Mouse (Mus musculus): Measurements from ENCODE around the gene Tuba1b. TPM values are rescaled to one million over a fixed set of nuclear protein-coding genes. Genes with fewer than 3 reads are reported as not detected.
"Not testable (repeated sequence)": the region's sequence is repeated elsewhere in the genome, so short reads cannot be mapped to it uniquely, and the experiment has no call there.

Gene Tuba1b
- polyA plus RNA-seq, 1 experiment from 2014 or later, result 1,607 TPM

GRCm38 (mm10) chr15:98933004-98933671 lies 1.2 kb downstream of the Tuba1b start:
- Histone ChIP-seq H3K4me1 (peaks cover 35% of the 10 kb centered on the region), H3K27ac (peak overlapping the region; percentile 99), H3K4me2 (peak overlapping the region; percentile 89), H3K4me3 (peak overlapping the region; percentile 73), H3K9ac (peak overlapping the region; percentile 94), H3K36me3 (ENCODE audit: poor library complexity, severe bottlenecking) (peaks cover 14% of the 10 kb centered on the region)
- ATAC-seq, result 0 out of 2 replicates have a peak, but pooled peaks have one; percentile 5
- H3K27me3 ChIP-seq; H3K9me3 ChIP-seq (replicated peaks): not testable (repeated sequence)
- 12% methylated on average over 8 of the region's 9 CpGs for WGBS

- no peak overlapping the region for H3K27ac ChIP-seq
- H3K9me3 ChIP-seq (replicated peaks), result no peaks in the 10 kb centered on the region
- peaks cover 14% of the 10 kb centered on the region for H3K36me3 ChIP-seq (ENCODE audit: poor library complexity, severe bottlenecking)
- no peaks in the 10 kb centered on the region for H3K27me3 ChIP-seq
- H3K9ac ChIP-seq, result peak overlapping the region; percentile 21; the same call in 1 of the 2 replicates
- 62% methylated on average over 3 of the region's 3 CpGs for WGBS
- H3K4me3 ChIP-seq, result no peak overlapping the region
- peaks cover 35% of the 10 kb centered on the region for H3K4me1 ChIP-seq
- peak overlapping the region; percentile 17; the same call in 1 of the 2 replicates for H3K4me2 ChIP-seq
- ATAC-seq, result no peak
These were observed 3.4 kb downstream of the Tuba1b start for GRCm38 (mm10) chr15:98930998-98931397.

GRCm38 (mm10) chr15:98930017-98930734 lies 4.2 kb downstream of the Tuba1b start:
- no peak for ATAC-seq
- H3K4me1 ChIP-seq, result peaks cover 27% of the 10 kb centered on the region
- H3K4me2 ChIP-seq, result no peak overlapping the region
- no peak overlapping the region for H3K9ac ChIP-seq
- WGBS, result 50% methylated on average over 8 of the region's 8 CpGs
- H3K27me3 ChIP-seq, result no peaks in the 10 kb centered on the region
- H3K27ac ChIP-seq, result peak overlapping the region; percentile 2; the same call in 1 of the 2 replicates
- H3K9me3 ChIP-seq (replicated peaks), result no peaks in the 10 kb centered on the region
- H3K4me3 ChIP-seq, result no peak overlapping the region
- peaks cover 14% of the 10 kb centered on the region for H3K36me3 ChIP-seq (ENCODE audit: poor library complexity, severe bottlenecking)

GRCm38 (mm10) chr15:98928598-98929240 lies 5.6 kb downstream of the Tuba1b start:
- no peaks in the 10 kb centered on the region for H3K27me3 ChIP-seq

GRCm38 (mm10) chr15:98927566-98927965 lies 6.8 kb downstream of the Tuba1b start:
- Histone ChIP-seq H3K27me3 (no peaks in the 10 kb centered on the region), H3K36me3 (ENCODE audit: poor library complexity, severe bottlenecking) (peaks cover 14% of the 10 kb centered on the region), H3K27ac (no peak overlapping the region), H3K4me1 (peaks cover 17% of the 10 kb centered on the region), H3K4me3 (no peak overlapping the region), H3K9ac (no peak overlapping the region; the same call in 1 of the 2 replicates), H3K4me2 (no peak overlapping the region), H3K9me3 (replicated peaks) (no peaks in the 10 kb centered on the region)
- no peak for ATAC-seq
- 87% methylated on average over 5 of the region's 5 CpGs for WGBS

More at GRCm38 (mm10) chr15:98928598-98929240, 5.6 kb downstream of the Tuba1b start:
- Histone ChIP-seq H3K9ac (0 out of 2 replicates have a peak overlapping the region, but pooled peaks have one; percentile 30), H3K27ac (peak overlapping the region; percentile 31; the same call in 1 of the 2 replicates), H3K9me3 (replicated peaks) (no peaks in the 10 kb centered on the region), H3K4me3 (no peak overlapping the region), H3K4me1 (peaks cover 22% of the 10 kb centered on the region), H3K36me3 (ENCODE audit: poor library complexity, severe bottlenecking) (peaks cover 14% of the 10 kb centered on the region), H3K4me2 (no peak overlapping the region)
- ATAC-seq, result 0 out of 2 replicates have a peak, but pooled peaks have one; percentile 57
- 15% methylated on average over 13 of the region's 13 CpGs for WGBS

GRCm38 (mm10) chr15:98924682-98925081 lies 9.7 kb downstream of the Tuba1b start:
- 73% methylated on average over 3 of the region's 3 CpGs for WGBS
- no peak overlapping the region for H3K9ac ChIP-seq

GRCm38 (mm10) chr15:98923031-98923537 lies 11.3 kb downstream of the Tuba1b start:
- Histone ChIP-seq H3K4me1 (peaks cover 8% of the 10 kb centered on the region), H3K27me3 (no peaks in the 10 kb centered on the region), H3K4me3 (no peak overlapping the region), H3K4me2 (no peak overlapping the region), H3K9me3 (replicated peaks) (no peaks in the 10 kb centered on the region), H3K9ac (no peak overlapping the region), H3K36me3 (ENCODE audit: poor library complexity, severe bottlenecking) (no peaks in the 10 kb centered on the region), H3K27ac (no peak overlapping the region)
- 86% methylated on average over 2 of the region's 2 CpGs for WGBS
- ATAC-seq, result no peak

More at GRCm38 (mm10) chr15:98924682-98925081, 9.7 kb downstream of the Tuba1b start:
- Histone ChIP-seq H3K4me1 (peaks cover 7% of the 10 kb centered on the region), H3K4me2 (no peak overlapping the region), H3K27me3 (no peaks in the 10 kb centered on the region), H3K9me3 (replicated peaks) (no peaks in the 10 kb centered on the region), H3K36me3 (ENCODE audit: poor library complexity, severe bottlenecking) (no peaks in the 10 kb centered on the region), H3K4me3 (no peak overlapping the region), H3K27ac (no peak overlapping the region)
- no peak for ATAC-seq

- Histone ChIP-seq H3K9me3 (replicated peaks) (no peaks in the 10 kb centered on the region), H3K4me1 (peaks cover 8% of the 10 kb centered on the region), H3K27ac (no peak overlapping the region), H3K9ac (no peak overlapping the region), H3K27me3 (no peaks in the 10 kb centered on the region), H3K4me2 (no peak overlapping the region), H3K36me3 (ENCODE audit: poor library complexity, severe bottlenecking) (no peaks in the 10 kb centered on the region), H3K4me3 (no peak overlapping the region)
- no peak for ATAC-seq
- WGBS, result 62% methylated on average over 3 of the region's 3 CpGs
These were observed 11.8 kb downstream of the Tuba1b start for GRCm38 (mm10) chr15:98922581-98922980.

- WGBS, result 71% methylated on average over 5 of the region's 5 CpGs
- no peak overlapping the region for H3K4me2 ChIP-seq
- no peak overlapping the region for H3K9ac ChIP-seq
- H3K27ac ChIP-seq, result no peak overlapping the region
- H3K4me3 ChIP-seq, result no peak overlapping the region
- H3K4me1 ChIP-seq, result peaks cover 13% of the 10 kb centered on the region
- H3K27me3 ChIP-seq, result no peaks in the 10 kb centered on the region
- no peaks in the 10 kb centered on the region for H3K9me3 ChIP-seq (replicated peaks)
- no peak for ATAC-seq
- H3K36me3 ChIP-seq (ENCODE audit: poor library complexity, severe bottlenecking), result no peaks in the 10 kb centered on the region
These were observed 12.9 kb downstream of the Tuba1b start for GRCm38 (mm10) chr15:98921510-98921909.

GRCm38 (mm10) chr15:98918499-98918895 lies 15.9 kb downstream of the Tuba1b start:
- not testable (repeated sequence) for H3K9me3 ChIP-seq (replicated peaks); ATAC-seq

GRCm38 (mm10) chr15:98917538-98918498 lies 16.5 kb downstream of the Tuba1b start, which contains the start of gene Lmbr1l:
Lmbr1l (minus strand) TSS chr15:98918231.
- Histone ChIP-seq H3K4me2 (peak within 1 kb of the TSS; percentile 66), H3K9ac (peak within 1 kb of the TSS; percentile 85), H3K9me3 (replicated peaks) (no peaks in the 10 kb centered on the region), H3K4me3 (peak within 1 kb of the TSS; percentile 89), H3K27ac (peak within 1 kb of the TSS; percentile 96), H3K27me3 (no peaks in the 10 kb centered on the region), H3K36me3 (ENCODE audit: poor library complexity, severe bottlenecking) (peaks cover 26% of the 10 kb centered on the region), H3K4me1 (peaks cover 29% of the 10 kb centered on the region)
- ATAC-seq, result peak; percentile 99
- under 1% methylated on average over 78 of the region's 82 CpGs for WGBS

More at GRCm38 (mm10) chr15:98918499-98918895, 15.9 kb downstream of the Tuba1b start:
- peaks cover 19% of the 10 kb centered on the region for H3K36me3 ChIP-seq (ENCODE audit: poor library complexity, severe bottlenecking)
- H3K4me3 ChIP-seq, result peak overlapping the region; percentile 89
- 30% methylated on average over 8 of the region's 8 CpGs for WGBS
- H3K9ac ChIP-seq, result peak overlapping the region; percentile 85
- H3K27ac ChIP-seq, result peak overlapping the region; percentile 57
- H3K4me2 ChIP-seq, result peak overlapping the region; percentile 66
- H3K27me3 ChIP-seq, result not testable (repeated sequence)
- H3K4me1 ChIP-seq, result peaks cover 29% of the 10 kb centered on the region
